Mouse (Mus musculus): ENCODE measurements at regions not wholly inside any gene's neighbourhood (a gene's known extent, or its start where the extent isn't known, plus 50 kb on each side); places are given as distances from the start of the nearest gene placed in this dataset.
"Not testable (repeated sequence)": the region's sequence is repeated elsewhere in the genome, so short reads cannot be mapped to it uniquely, and the experiment has no call there.

GRCm38 (mm10) chr4:81712378-81712777 is 269.8 kb upstream of the Mpdz start:
- DNase-seq = no peak

DNA sequence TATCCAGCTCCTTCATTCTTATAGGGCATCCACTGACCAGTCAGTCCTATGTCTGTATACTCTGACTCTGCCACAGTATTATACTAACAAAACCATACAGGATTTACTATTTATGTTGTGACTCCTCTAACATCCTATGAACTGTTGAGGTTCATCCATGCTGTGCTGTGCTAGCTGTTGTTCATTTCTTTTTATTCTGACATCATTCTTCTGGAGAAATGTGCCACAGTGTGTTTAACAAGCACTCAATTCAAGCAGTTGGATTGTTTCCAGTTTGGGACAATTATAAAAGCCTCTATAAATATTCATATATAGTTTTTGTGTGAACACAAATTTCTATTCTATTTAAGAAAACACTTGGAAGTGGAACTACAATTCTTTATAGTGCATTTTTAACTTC is 252.6 kb upstream of the Mpdz start:
- no peak for DNase-seq

DNA sequence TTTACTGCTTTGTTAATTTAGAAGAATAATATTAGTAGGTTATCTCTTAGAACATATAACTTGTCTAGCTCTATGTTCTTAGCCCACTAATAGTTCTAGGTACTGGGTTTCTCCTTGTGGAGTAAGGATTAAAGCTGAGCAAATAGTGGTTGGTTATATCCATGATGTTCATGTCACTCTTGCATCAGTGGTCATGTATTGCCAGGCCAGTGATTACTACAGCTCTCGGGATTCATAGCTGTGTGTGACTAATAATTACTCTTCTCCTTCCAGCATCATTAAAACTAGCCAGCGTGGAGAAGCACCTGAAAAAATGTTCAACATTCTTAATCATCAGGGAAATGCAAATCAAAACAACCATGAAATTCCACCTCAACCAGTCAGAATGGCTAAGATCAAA is 234.6 kb upstream of the Mpdz start:
- no peak for DNase-seq

- no peak for DNase-seq
Observed at GRCm38 (mm10) chr4:81674871-81675270, 232.3 kb upstream of the Mpdz start.

- no peak for DNase-seq
Observed at GRCm38 (mm10) chr4:81673398-81674265, 231.0 kb upstream of the Mpdz start.

DNA sequence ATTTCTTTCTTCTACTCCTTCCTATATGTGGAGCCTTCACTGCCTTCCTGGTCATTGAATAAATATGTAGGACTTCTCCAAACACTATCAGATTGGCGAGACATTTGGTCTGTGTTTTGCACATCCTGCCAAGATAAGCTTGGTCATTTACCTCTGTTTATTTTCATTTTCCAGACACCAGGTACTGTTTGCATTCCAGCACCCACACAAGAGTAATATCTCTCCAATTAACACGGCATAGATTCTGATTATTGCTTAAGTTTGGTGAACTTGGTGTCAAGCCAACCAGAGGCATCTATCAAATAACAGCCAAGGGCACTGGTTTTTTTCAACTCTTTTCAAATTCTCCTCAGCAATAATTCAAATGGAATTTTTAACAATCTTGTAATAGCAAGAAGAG is 229.4 kb upstream of the Mpdz start:
- no peak for DNase-seq

- no peak for DNase-seq
Observed at GRCm38 (mm10) chr4:81669181-81669580, 226.6 kb upstream of the Mpdz start.

GRCm38 (mm10) chr4:81661096-81661495 is 218.5 kb upstream of the Mpdz start:
- no peak for DNase-seq

GRCm38 (mm10) chr4:81628496-81628828 is 185.8 kb upstream of the Mpdz start:
- DNase-seq = no peak

- DNase-seq = no peak
Observed at GRCm38 (mm10) chr4:81627714-81628495, 185.3 kb upstream of the Mpdz start.

GRCm38 (mm10) chr4:81625348-81625934 is 182.8 kb upstream of the Mpdz start:
- no peak for DNase-seq

GRCm38 (mm10) chr4:81624111-81624510 is 181.5 kb upstream of the Mpdz start:
- DNase-seq = no peak

GRCm38 (mm10) chr4:81621391-81622137 is 178.9 kb upstream of the Mpdz start:
- DNase-seq = no peak

- DNase-seq = no peak
Observed at GRCm38 (mm10) chr4:81617191-81617590, 174.6 kb upstream of the Mpdz start.

- no peak for DNase-seq
Observed at GRCm38 (mm10) chr4:81611191-81611590, 168.6 kb upstream of the Mpdz start.

DNA sequence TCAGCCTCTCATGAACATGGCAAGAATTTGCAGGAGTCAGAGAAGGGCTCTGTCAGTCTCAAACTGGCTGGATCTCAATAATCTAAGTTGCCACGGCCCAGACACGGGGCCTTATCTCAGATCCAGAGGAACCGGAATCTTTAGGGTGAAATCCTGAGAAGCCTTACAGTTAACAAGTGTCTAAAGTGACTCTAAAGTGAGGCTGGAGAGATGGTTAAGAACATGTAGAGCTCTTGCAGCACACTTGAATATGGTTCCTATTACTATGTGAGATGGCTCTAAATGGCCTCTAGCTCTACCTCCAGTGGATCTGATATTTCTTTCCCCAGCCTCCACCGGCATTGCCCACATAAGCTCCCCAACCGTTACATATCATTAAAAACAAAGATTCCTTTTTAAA is 157.8 kb upstream of the Mpdz start:
- no peak for DNase-seq

- DNase-seq = no peak
Observed at GRCm38 (mm10) chr4:81597390-81597789, 154.8 kb upstream of the Mpdz start.

DNA sequence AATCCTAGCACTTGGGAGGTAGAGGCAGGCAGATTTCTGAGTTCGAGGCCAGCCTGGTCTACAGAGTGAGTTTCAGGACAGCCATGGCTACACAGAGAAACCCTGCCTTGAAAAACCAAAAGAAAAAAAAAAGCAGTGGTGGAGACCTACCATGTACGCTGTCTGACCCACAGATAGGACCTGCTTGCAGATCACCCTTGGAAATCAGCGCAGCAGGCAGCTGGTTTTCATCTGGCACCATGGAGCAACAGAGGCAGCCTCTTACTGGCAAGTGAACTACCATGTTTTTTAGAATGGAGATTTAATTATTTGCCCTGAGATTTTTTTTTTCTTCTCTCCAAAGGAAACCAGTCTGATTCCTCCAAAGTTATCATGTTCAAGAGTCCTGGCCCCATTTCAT is 150.8 kb upstream of the Mpdz start:
- not testable (repeated sequence) for DNase-seq

GRCm38 (mm10) chr4:81582546-81582945 is 139.9 kb upstream of the Mpdz start:
- DNase-seq = no peak

DNA sequence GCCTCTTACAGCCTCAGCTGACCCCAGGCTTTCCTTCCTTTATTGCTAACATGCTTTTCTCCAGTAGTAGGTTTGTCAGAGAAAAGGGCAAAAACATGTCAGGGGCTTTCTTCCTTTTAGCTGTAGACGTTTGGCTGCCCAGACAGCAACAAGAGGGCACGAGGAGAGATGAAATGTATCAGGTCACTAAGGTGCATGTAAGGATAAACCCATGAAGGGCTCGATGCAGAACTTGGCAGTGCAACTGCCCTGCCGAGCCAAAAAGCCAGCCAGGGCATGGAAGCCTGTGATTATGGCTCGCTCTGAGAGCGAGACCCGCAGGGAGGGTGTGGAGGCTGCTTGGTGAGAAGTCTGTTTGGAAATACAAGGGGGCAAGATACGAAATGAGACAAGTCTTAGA is 137.9 kb upstream of the Mpdz start:
- DNase-seq = no peak

DNA sequence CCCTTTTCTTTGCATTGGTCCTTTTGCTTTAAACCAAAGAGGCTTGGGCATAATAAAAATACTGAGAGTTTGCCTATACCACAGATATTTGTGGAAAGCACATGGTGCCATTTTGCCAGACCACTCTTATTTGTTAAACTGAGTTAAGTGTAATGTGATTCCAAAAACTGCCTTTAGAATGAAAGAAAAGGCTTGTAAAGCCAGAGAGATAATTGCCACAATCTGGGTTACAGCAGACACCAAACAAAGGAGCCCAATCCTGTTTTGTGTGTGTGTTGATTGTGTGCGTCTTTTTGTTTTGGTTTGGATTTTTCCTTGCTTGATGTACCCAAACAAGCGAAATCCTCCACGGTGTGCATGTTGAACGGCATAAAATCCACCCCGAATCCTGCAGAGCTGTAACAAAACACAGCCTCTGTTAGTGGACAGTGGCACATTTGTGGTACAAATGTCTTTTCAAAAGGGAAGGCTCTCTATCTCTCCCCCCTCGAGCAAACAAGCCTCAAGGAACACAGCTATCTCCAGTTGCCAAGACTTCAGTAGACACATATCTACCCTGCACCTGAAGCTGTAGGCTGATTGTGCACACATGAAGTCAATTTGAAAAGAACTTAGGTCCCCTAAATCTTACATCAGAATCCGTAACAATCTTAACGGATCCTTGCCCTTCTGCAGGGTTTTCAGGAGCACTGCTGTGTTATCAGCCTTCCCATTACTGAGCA is 136.9 kb upstream of the Mpdz start:
- DNase-seq = no peak

- DNase-seq = no peak
Observed at GRCm38 (mm10) chr4:81578981-81579380, 136.4 kb upstream of the Mpdz start.
